Mouse (Mus musculus) megakaryocyte, embryonic 14.5 days (primary cell): ENCODE results near the gene Cxcl10.

Experiments
- FLI1 ChIP-seq: IDR thresholded peaks from 2 replicates; pipeline ENCODE4 v1.6.1; 2012; ENCODE audit warnings: low read length, inconsistent platforms, mixed read lengths
- GATA1 ChIP-seq: IDR thresholded peaks from 3 replicates; pipeline ENCODE4 v1.6.1; 2012; ENCODE audit warnings: mixed read lengths, low read length, inconsistent platforms, borderline replicate concordance

DNA sequence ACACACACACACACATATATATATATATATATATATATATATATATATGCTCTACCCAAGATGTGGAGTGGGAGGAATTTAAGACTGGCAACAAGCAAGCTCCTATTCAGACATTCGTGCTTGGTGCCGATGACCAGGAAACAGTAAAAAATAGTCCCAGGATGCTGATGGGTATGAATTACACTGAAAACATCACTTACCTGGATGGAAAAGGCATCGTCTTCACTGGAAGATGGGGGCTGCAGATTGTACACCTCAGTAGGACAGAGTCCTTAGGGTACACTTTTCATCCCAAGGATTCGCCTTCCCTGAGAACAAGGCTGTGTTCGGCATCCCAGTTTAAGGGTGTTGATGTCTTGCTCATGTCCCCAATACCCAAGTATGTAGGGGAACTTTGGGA, 15.3 kb upstream of the Cxcl10 start:
- no peak for TF ChIP-seq FLI1
- TF ChIP-seq GATA1: no peak
